Mouse (Mus musculus): Measurements from ENCODE around the gene Gm47791. TPM values are rescaled to one million over a fixed set of nuclear protein-coding genes. Genes with fewer than 3 reads are reported as not detected.

The Gm47791 gene
- polyA plus RNA-seq, 2 experiments: not detected

GRCm38 (mm10) chr1:82779388-82779966, 8.4 kb upstream of the Gm47791 start:
- Histone ChIP-seq H3K4me1 (replicated peaks; ENCODE audit: control insufficient read depth in 2 of 2, insufficient read depth in 2 of 2, low read length in 1 of 2) (no peaks in the 10 kb centered on the region), H3K27me3 (ENCODE audit: control insufficient read depth, insufficient read depth, low read length) (no peaks in the 10 kb centered on the region), H3K9me3 (ENCODE audit: control insufficient read depth, low read length) (no peaks in the 10 kb centered on the region), H3K4me3 (ENCODE audit: insufficient read depth in 1 of 2, low read depth in 2 of 2, low read length in 2 of 2) (no peak overlapping the region), H3K9ac (replicated peaks) (no peak overlapping the region), H3K27ac (no peak overlapping the region), H3K4me2 (ENCODE audit: low read depth) (no peak overlapping the region), H3K36me3 (replicated peaks; ENCODE audit: control insufficient read depth, insufficient read depth, low read depth) (no peaks in the 10 kb centered on the region)
- no peak for TF ChIP-seq EP300 (IDR thresholded peaks at IDR 0.05; ENCODE audit: low read depth)
- WGBS (ENCODE audit: insufficient replicate concordance): 62% methylated on average over 6 of the region's 6 CpGs
- no peak for ATAC-seq (ENCODE audit: insufficient read depth)
- no peak for DNase-seq (ENCODE audit: low read depth in 3 of 3, low spot score in 3 of 3)

GRCm38 (mm10) chr1:82775293-82775692, 4.2 kb upstream of the Gm47791 start:
- ATAC-seq (ENCODE audit: insufficient read depth): no peak
- 81% methylated on average over 4 of the region's 4 CpGs for WGBS (ENCODE audit: insufficient replicate concordance)

GRCm38 (mm10) chr1:82773208-82773607, 2.2 kb upstream of the Gm47791 start:
- TF ChIP-seq EP300 (IDR thresholded peaks at IDR 0.05; ENCODE audit: low read depth) (no peak), CTCF (IDR thresholded peaks at IDR 0.05; ENCODE audit: low read depth) (peak; percentile 42)
- Histone ChIP-seq H3K36me3 (replicated peaks; ENCODE audit: control insufficient read depth, insufficient read depth, low read depth) (no peaks in the 10 kb centered on the region), H3K27ac (no peak overlapping the region), H3K27me3 (ENCODE audit: control insufficient read depth, insufficient read depth, low read length) (no peaks in the 10 kb centered on the region), H3K4me1 (replicated peaks; ENCODE audit: control insufficient read depth in 2 of 2, insufficient read depth in 2 of 2, low read length in 1 of 2) (no peaks in the 10 kb centered on the region), H3K9me3 (ENCODE audit: control insufficient read depth, low read length) (no peaks in the 10 kb centered on the region), H3K9ac (replicated peaks) (no peak overlapping the region), H3K4me3 (ENCODE audit: insufficient read depth in 1 of 2, low read depth in 2 of 2, low read length in 2 of 2) (no peak overlapping the region), H3K4me2 (ENCODE audit: low read depth) (no peak overlapping the region)
- ATAC-seq (ENCODE audit: insufficient read depth) (no peak), DNase-seq (ENCODE audit: low read depth in 3 of 3, low spot score in 3 of 3) (no peak)
- WGBS (ENCODE audit: insufficient replicate concordance): 72% methylated on average over 5 of the region's 5 CpGs

More at GRCm38 (mm10) chr1:82775293-82775692, 4.2 kb upstream of the Gm47791 start:
- Histone ChIP-seq H3K4me2 (ENCODE audit: low read depth) (no peak overlapping the region), H3K4me1 (replicated peaks; ENCODE audit: control insufficient read depth in 2 of 2, insufficient read depth in 2 of 2, low read length in 1 of 2) (no peaks in the 10 kb centered on the region), H3K4me3 (ENCODE audit: insufficient read depth in 1 of 2, low read depth in 2 of 2, low read length in 2 of 2) (no peak overlapping the region), H3K9me3 (ENCODE audit: control insufficient read depth, low read length) (no peaks in the 10 kb centered on the region), H3K27ac (no peak overlapping the region), H3K27me3 (ENCODE audit: control insufficient read depth, insufficient read depth, low read length) (no peaks in the 10 kb centered on the region), H3K9ac (replicated peaks) (no peak overlapping the region), H3K36me3 (replicated peaks; ENCODE audit: control insufficient read depth, insufficient read depth, low read depth) (no peaks in the 10 kb centered on the region)
- no peak for DNase-seq (ENCODE audit: low read depth in 3 of 3, low spot score in 3 of 3)
- no peak for TF ChIP-seq CTCF (IDR thresholded peaks at IDR 0.05; ENCODE audit: low read depth)
- TF ChIP-seq EP300 (IDR thresholded peaks at IDR 0.05; ENCODE audit: low read depth): no peak

GRCm38 (mm10) chr1:82772428-82772827, 1.4 kb upstream of the Gm47791 start:
- ATAC-seq (ENCODE audit: insufficient read depth): no peak

GRCm38 (mm10) chr1:82768269-82768668, 2.8 kb downstream of the Gm47791 start, which contains the start of gene Tm4sf20:
Gene Tm4sf20 (minus strand): TSS chr1:82768461.
- Histone ChIP-seq H3K4me2 (ENCODE audit: low read depth) (no peak within 1 kb of the TSS), H3K4me1 (replicated peaks; ENCODE audit: control insufficient read depth in 2 of 2, insufficient read depth in 2 of 2, low read length in 1 of 2) (no peaks in the 10 kb centered on the region), H3K27ac (no peak within 1 kb of the TSS), H3K36me3 (replicated peaks; ENCODE audit: control insufficient read depth, insufficient read depth, low read depth) (no peaks in the 10 kb centered on the region), H3K9ac (replicated peaks) (no peak within 1 kb of the TSS), H3K27me3 (ENCODE audit: control insufficient read depth, insufficient read depth, low read length) (no peaks in the 10 kb centered on the region), H3K4me3 (ENCODE audit: insufficient read depth in 1 of 2, low read depth in 2 of 2, low read length in 2 of 2) (no peak within 1 kb of the TSS), H3K9me3 (ENCODE audit: control insufficient read depth, low read length) (no peaks in the 10 kb centered on the region)
- DNase-seq (ENCODE audit: low read depth in 3 of 3, low spot score in 3 of 3) (no peak), ATAC-seq (ENCODE audit: insufficient read depth) (no peak)
- TF ChIP-seq EP300 (IDR thresholded peaks at IDR 0.05; ENCODE audit: low read depth): no peak
- TF ChIP-seq CTCF (IDR thresholded peaks at IDR 0.05; ENCODE audit: low read depth): no peak
- WGBS (ENCODE audit: insufficient replicate concordance): 44% methylated on average over 5 of the region's 5 CpGs

More at GRCm38 (mm10) chr1:82772428-82772827, 1.4 kb upstream of the Gm47791 start:
- Histone ChIP-seq H3K36me3 (replicated peaks; ENCODE audit: control insufficient read depth, insufficient read depth, low read depth) (no peaks in the 10 kb centered on the region), H3K4me2 (ENCODE audit: low read depth) (no peak overlapping the region), H3K27me3 (ENCODE audit: control insufficient read depth, insufficient read depth, low read length) (no peaks in the 10 kb centered on the region), H3K9ac (replicated peaks) (no peak overlapping the region), H3K4me1 (replicated peaks; ENCODE audit: control insufficient read depth in 2 of 2, insufficient read depth in 2 of 2, low read length in 1 of 2) (no peaks in the 10 kb centered on the region), H3K27ac (no peak overlapping the region), H3K9me3 (ENCODE audit: control insufficient read depth, low read length) (no peaks in the 10 kb centered on the region), H3K4me3 (ENCODE audit: insufficient read depth in 1 of 2, low read depth in 2 of 2, low read length in 2 of 2) (no peak overlapping the region)
- 68% methylated on average over 4 of the region's 4 CpGs for WGBS (ENCODE audit: insufficient replicate concordance)
- no peak for DNase-seq (ENCODE audit: low read depth in 3 of 3, low spot score in 3 of 3)
- TF ChIP-seq EP300 (IDR thresholded peaks at IDR 0.05; ENCODE audit: low read depth): no peak
- no peak for TF ChIP-seq CTCF (IDR thresholded peaks at IDR 0.05; ENCODE audit: low read depth)

All from liver, embryonic 14.5 days (tissue).